10 mouse cellular contexts compared by ENCODE assay signal in genomic region chr9:42039000-42039992, GRCm38 (mm10).
A peak's percentile ranks its signal among the peaks of the same experiment; 100 is the strongest.
DNase-seq lines count a peak whose midpoint lies in the region; ATAC-seq and TF ChIP-seq lines count a peak whose summit lies in the region.
"Had no signal": no experiment of that assay in that cellular context is flagged by ENCODE, and none has a peak within 500 bp of the region (broad histone marks: within the 10 kb centered on the region; RNA-seq: fewer than 3 reads in every experiment).

No protein-coding gene starts in this region.

- no peak for TF ChIP-seq CTCF in heart, adult 2 months (IDR thresholded peaks at IDR 0.05)

- DNase-seq in lung, postnatal 25 days (ENCODE audit: low spot score): peak; percentile 28
- no peak for DNase-seq in adrenal gland, postnatal 14 days
- DNase-seq in heart, adult 2 months: no peak
- no peak for DNase-seq in c-Kit-positive CD71-positive TER-119-positive erythroid progenitor cells, embryonic 14.5 days (ENCODE audit: low spot score)
- DNase-seq: heart, adult 18-20 months had no signal

- H3K9me3 ChIP-seq in forebrain, embryonic 12.5 days: no peaks in the 10 kb centered on the region
- no peaks in the 10 kb centered on the region for H3K9me3 ChIP-seq in forebrain, embryonic 15.5 days
- no peaks in the 10 kb centered on the region for H3K9me3 ChIP-seq in embryonic facial prominence, embryonic 13.5 days
- H3K9me3 ChIP-seq: megakaryocyte, embryonic 14.5 days had no signal

- H3K4me3 ChIP-seq in forebrain, embryonic 12.5 days (replicated peaks): no peak overlapping the region
- no peak overlapping the region for H3K4me3 ChIP-seq in forebrain, embryonic 15.5 days
- no peak overlapping the region for H3K4me3 ChIP-seq in embryonic facial prominence, embryonic 13.5 days
- H3K4me3 ChIP-seq in heart, adult 2 months: no peak overlapping the region
- H3K4me3 ChIP-seq: megakaryocyte, embryonic 14.5 days had no signal

- 49% methylated on average over 18 of the region's 18 CpGs for WGBS in forebrain, embryonic 12.5 days
- WGBS in forebrain, embryonic 15.5 days: 47% methylated on average over 18 of the region's 18 CpGs
- WGBS in embryonic facial prominence, embryonic 13.5 days: 36% methylated on average over 18 of the region's 18 CpGs
- WGBS in heart, adult 2 months: 74% methylated on average over 18 of the region's 18 CpGs

- H3K36me3 ChIP-seq in forebrain, embryonic 12.5 days (replicated peaks): 0 out of 2 replicates have a peak, but pooled peaks cover 13% of the 10 kb centered on the region
- peaks cover 8% of the 10 kb centered on the region for H3K36me3 ChIP-seq in forebrain, embryonic 15.5 days
- peaks cover 26% of the 10 kb centered on the region for H3K36me3 ChIP-seq in embryonic facial prominence, embryonic 13.5 days
- no peaks in the 10 kb centered on the region for H3K36me3 ChIP-seq in heart, adult 2 months (ENCODE audit: control insufficient read depth, insufficient read depth, low read length)

- H3K4me1 ChIP-seq in forebrain, embryonic 12.5 days: peaks cover 8% of the 10 kb centered on the region; the same call in 1 of the 2 replicates
- peaks cover 5% of the 10 kb centered on the region; the same call in 1 of the 2 replicates for H3K4me1 ChIP-seq in forebrain, embryonic 15.5 days
- peaks cover 13% of the 10 kb centered on the region for H3K4me1 ChIP-seq in embryonic facial prominence, embryonic 13.5 days
- no peaks in the 10 kb centered on the region for H3K4me1 ChIP-seq in heart, adult 2 months (ENCODE audit: control insufficient read depth, insufficient read depth, low read length)
- H3K4me1 ChIP-seq: megakaryocyte, embryonic 14.5 days had no signal

- H3K4me2 ChIP-seq in forebrain, embryonic 12.5 days: no peak overlapping the region
- H3K4me2 ChIP-seq in forebrain, embryonic 15.5 days (replicated peaks): no peak overlapping the region
- no peak overlapping the region for H3K4me2 ChIP-seq in embryonic facial prominence, embryonic 13.5 days

- intact Hi-C loops in heart, adult 2 months (cut with DNase I): no loop called here

- peaks cover 37% of the 10 kb centered on the region for H3K27me3 ChIP-seq in forebrain, embryonic 12.5 days
- no peaks in the 10 kb centered on the region for H3K27me3 ChIP-seq in forebrain, embryonic 15.5 days
- H3K27me3 ChIP-seq in embryonic facial prominence, embryonic 13.5 days: no peaks in the 10 kb centered on the region
- no peaks in the 10 kb centered on the region for H3K27me3 ChIP-seq in heart, adult 2 months (ENCODE audit: control insufficient read depth, insufficient read depth, low read length)
- H3K27me3 ChIP-seq: megakaryocyte, embryonic 14.5 days had no signal

- TF ChIP-seq EP300 in heart, adult 2 months (IDR thresholded peaks at IDR 0.05; ENCODE audit: insufficient read depth, low read depth, low read length): no peak

- peak overlapping the region; percentile 38; the same call in 1 of the 2 replicates for H3K27ac ChIP-seq in forebrain, embryonic 12.5 days
- H3K27ac ChIP-seq in forebrain, embryonic 15.5 days (replicated peaks): no peak overlapping the region; the same call in 1 of the 2 replicates
- peak overlapping the region; percentile 88 for H3K27ac ChIP-seq in embryonic facial prominence, embryonic 13.5 days
- no peak overlapping the region for H3K27ac ChIP-seq in heart, adult 2 months

- TF ChIP-seq POLR2A in heart, adult 2 months (IDR thresholded peaks at IDR 0.05; ENCODE audit: insufficient read depth, low read depth, low read length): no peak

- no peaks in the 10 kb centered on the region for H3K79me2 ChIP-seq in heart, adult 2 months (replicated peaks; ENCODE audit: control insufficient read depth, insufficient read depth, low read length)

- H3K9ac ChIP-seq in forebrain, embryonic 12.5 days: no peak overlapping the region
- H3K9ac ChIP-seq in forebrain, embryonic 15.5 days (replicated peaks): no peak overlapping the region
- H3K9ac ChIP-seq in embryonic facial prominence, embryonic 13.5 days: 0 out of 2 replicates have a peak overlapping the region, but pooled peaks have one; percentile 41
- no peak overlapping the region for H3K9ac ChIP-seq in heart, adult 2 months (ENCODE audit: low read depth, low read length)

- ATAC-seq in forebrain, embryonic 12.5 days (ENCODE audit: low FRiP score): peak; percentile 73; the same call in 1 of the 2 replicates
- ATAC-seq in forebrain, embryonic 15.5 days (replicated peaks): no peak
- ATAC-seq in activated CD4-positive, CD25-positive, alpha-beta regulatory T cell, adult 4 months: peak; percentile 58
- ATAC-seq in embryonic facial prominence, embryonic 13.5 days (ENCODE audit: insufficient number of reproducible peaks, insufficient read depth, low FRiP score, low TSS enrichment, low read depth): no peak

Comparison
In these comparisons a context has a peak if more than half of its experiments do, and no peak if none do; other contexts are left out.
1. ATAC-seq: peak in forebrain, embryonic 12.5 days (single experiment) and activated CD4-positive, CD25-positive, alpha-beta regulatory T cell, adult 4 months (single experiment); none in forebrain, embryonic 15.5 days (single experiment) and embryonic facial prominence, embryonic 13.5 days (single experiment).
2. H3K27ac ChIP-seq: peak in forebrain, embryonic 12.5 days (single experiment) and embryonic facial prominence, embryonic 13.5 days (single experiment); none in forebrain, embryonic 15.5 days (single experiment) and heart, adult 2 months (single experiment).